Mouse (Mus musculus) kidney, adult 11 months (tissue): ENCODE data around the gene Mmgt1.

Experiments used
- DNase-seq: peaks from one replicate; pipeline ENCODE4 v3.0.0; 2022

Gene Mmgt1

GRCm38 (mm10) chrX:56597887-56598640 is at the start of gene Mmgt1:
Mmgt1 (minus strand) TSS chrX:56598069.
- peak; percentile 96 for DNase-seq

- DNase-seq = no peak
Measured at GRCm38 (mm10) chrX:56640066-56640465, 42.2 kb upstream of the Mmgt1 start.

GRCm38 (mm10) chrX:56636185-56636584 is 38.3 kb upstream of the Mmgt1 start:
- no peak for DNase-seq

- DNase-seq = no peak
Measured at GRCm38 (mm10) chrX:56615236-56615635, 17.4 kb upstream of the Mmgt1 start.

GRCm38 (mm10) chrX:56610318-56610694 is 12.4 kb upstream of the Mmgt1 start:
- no peak for DNase-seq

GRCm38 (mm10) chrX:56609623-56610317 is 11.9 kb upstream of the Mmgt1 start, which contains the start of gene Slc9a6:
Slc9a6 (plus strand) TSS chrX:56609757.
- DNase-seq = peak; percentile 66

GRCm38 (mm10) chrX:56609285-56609622 is 11.4 kb upstream of the Mmgt1 start:
- DNase-seq = no peak

GRCm38 (mm10) chrX:56607032-56607710 is 9.3 kb upstream of the Mmgt1 start:
- no peak for DNase-seq

- DNase-seq = no peak
Measured at GRCm38 (mm10) chrX:56606536-56606935, 8.7 kb upstream of the Mmgt1 start.

GRCm38 (mm10) chrX:56597219-56597886 is 516 bp downstream of the Mmgt1 start:
- DNase-seq = peak; percentile 17

GRCm38 (mm10) chrX:56578200-56578599 is 19.7 kb downstream of the Mmgt1 start:
- no peak for DNase-seq

GRCm38 (mm10) chrX:56572465-56572864 is 25.4 kb downstream of the Mmgt1 start:
- DNase-seq = peak; percentile 3

GRCm38 (mm10) chrX:56553584-56553983 is 44.3 kb downstream of the Mmgt1 start:
- no peak for DNase-seq

- DNase-seq = no peak
Measured at GRCm38 (mm10) chrX:56549506-56549905, 48.4 kb downstream of the Mmgt1 start, which contains the start of gene Gm648. Gm648 (minus strand) TSS chrX:56549606.

- DNase-seq = peak; percentile 4
Measured at GRCm38 (mm10) chrX:56537162-56537561, 60.7 kb downstream of the Mmgt1 start.
